Mouse (Mus musculus) testis, adult 2 months (tissue): Measurements from ENCODE around the gene Tcl1b4.

Experiments
- CTCF ChIP-seq: fragments of 200-500 bp; IDR thresholded peaks from 2 replicates; pipeline ENCODE4 v1.5.1; 2012; ENCODE audit warnings: low read depth, mild to moderate bottlenecking, inconsistent platforms, low read length, moderate library complexity; ENCODE audit not compliant: control insufficient read depth, insufficient read depth, insufficient replicate concordance
- POLR2A ChIP-seq: fragments of 200-500 bp; IDR thresholded peaks from 2 replicates; pipeline ENCODE4 v1.6.1; 2012; ENCODE audit warnings: low read depth, mild to moderate bottlenecking, inconsistent platforms, low read length, moderate library complexity; ENCODE audit not compliant: control insufficient read depth

DNA sequence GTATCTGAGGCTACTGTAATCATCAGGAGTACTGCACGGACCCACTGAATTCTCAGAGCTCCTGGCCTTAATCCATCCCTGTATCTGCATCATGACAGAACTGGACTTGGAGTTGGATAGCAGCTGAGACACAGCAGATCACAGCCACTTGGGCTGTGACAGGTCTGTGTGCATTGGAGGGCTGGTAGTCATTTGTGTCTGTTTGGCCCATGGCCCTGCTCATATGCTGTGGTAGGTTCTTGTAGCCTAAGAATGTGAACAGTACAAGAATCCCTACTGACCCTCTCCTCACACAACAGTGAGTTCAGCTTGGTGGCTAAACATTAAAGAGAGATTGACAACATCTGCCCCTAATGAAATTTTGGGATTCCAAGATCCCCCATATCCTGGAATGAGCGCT lies 28.4 kb upstream of the Tcl1b4 start:
- TF ChIP-seq CTCF (no peak), POLR2A (no peak)
